14 mouse cellular contexts compared by ENCODE assay signal in the genomic region with DNA sequence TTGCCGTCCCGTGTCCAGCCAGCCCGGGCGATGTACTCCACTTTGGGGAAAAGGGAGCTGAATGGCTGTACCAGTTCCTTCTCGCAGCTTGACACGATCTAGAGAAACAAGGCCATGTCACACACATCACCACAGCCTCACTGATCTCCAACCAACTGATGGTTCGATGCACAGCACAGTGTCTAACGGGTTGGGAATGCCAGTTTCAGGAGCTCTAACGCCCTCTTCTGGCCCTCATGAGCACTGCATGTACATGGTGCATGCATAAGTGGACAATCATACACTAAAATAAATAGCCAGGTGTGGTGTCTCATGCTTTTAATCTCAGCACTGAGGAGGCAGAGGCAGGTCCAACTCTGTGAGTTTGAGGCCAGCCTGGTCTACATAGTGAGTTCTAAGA. TPM values are rescaled to one million over a fixed set of nuclear protein-coding genes. Genes with fewer than 3 reads are reported as not detected.
A peak's percentile ranks its signal among the peaks of the same experiment; 100 is the strongest.
DNase-seq lines count a peak whose midpoint lies in the region; ATAC-seq and TF ChIP-seq lines count a peak whose summit lies in the region.
"Had no signal": no experiment of that assay in that cellular context is flagged by ENCODE, and none has a peak within 500 bp of the region (broad histone marks: within the 10 kb centered on the region; RNA-seq: fewer than 3 reads in every experiment).

No protein-coding gene starts in this region.

- no peaks in the 10 kb centered on the region for H3K9me3 ChIP-seq in liver, embryonic 12.5 days (replicated peaks)
- H3K9me3 ChIP-seq: hindbrain, embryonic 15.5 days had no signal

- WGBS in liver, adult 2 months: 92% methylated on average over 9 of the region's 9 CpGs
- WGBS in liver, embryonic 12.5 days (ENCODE audit: insufficient replicate concordance): 74% methylated on average over 9 of the region's 9 CpGs

- no peaks in the 10 kb centered on the region for H3K27me3 ChIP-seq in liver, adult 2 months (ENCODE audit: control insufficient read depth, insufficient read depth, low read length)
- H3K27me3 ChIP-seq in liver, embryonic 12.5 days (replicated peaks): no peaks in the 10 kb centered on the region
- H3K27me3 ChIP-seq: hindbrain, embryonic 15.5 days had no signal

- H3K9ac ChIP-seq in liver, adult 2 months (ENCODE audit: low read depth, low read length): no peak overlapping the region
- H3K9ac ChIP-seq in liver, embryonic 12.5 days: no peak overlapping the region
- H3K9ac ChIP-seq: hindbrain, embryonic 15.5 days had no signal

- peak; percentile 59 for DNase-seq in CD4-positive, CD25-positive, alpha-beta regulatory T cell, adult 2 months (ENCODE audit: low read depth, low spot score)
- DNase-seq in liver, adult 2 months (ENCODE audit: extremely low read depth, low read depth, low spot score): no peak
- DNase-seq in CD4-positive helper T cell, adult 2 months (ENCODE audit: low read depth, low spot score): peak; percentile 34
- peak; percentile 49 for DNase-seq in induced T-regulatory cell, adult 2 months (ENCODE audit: low read depth)
- DNase-seq in left cerebral cortex, postnatal 4 days: no peak
- DNase-seq: heart, adult 18-20 months; kidney, postnatal 36 days; lung, postnatal 10 days; right cerebral cortex, adult 18-20 months had no signal

- no peak overlapping the region for H3K4me2 ChIP-seq in liver, embryonic 12.5 days
- H3K4me2 ChIP-seq: hindbrain, embryonic 15.5 days had no signal

- H3K36me3 ChIP-seq in liver, adult 2 months (ENCODE audit: control insufficient read depth, insufficient read depth, low read length): peaks cover 14% of the 10 kb centered on the region; the same call in 1 of the 2 replicates
- peaks cover 90% of the 10 kb centered on the region for H3K36me3 ChIP-seq in liver, embryonic 12.5 days

- no peaks in the 10 kb centered on the region; the same call in 1 of the 2 replicates for H3K79me2 ChIP-seq in liver, adult 2 months (ENCODE audit: control insufficient read depth, insufficient read depth, low read length)

- no peak for TF ChIP-seq POLR2A in liver, adult 2 months (IDR thresholded peaks at IDR 0.05; ENCODE audit: extremely low read depth, insufficient read depth, low read length)

- H3K27ac ChIP-seq in liver, adult 2 months (replicated peaks; ENCODE audit: insufficient read depth, low read depth, low read length): no peak overlapping the region
- H3K27ac ChIP-seq in liver, embryonic 12.5 days: no peak overlapping the region
- H3K27ac ChIP-seq: hindbrain, embryonic 15.5 days had no signal

- intact Hi-C loops in left cerebral cortex, postnatal 4 days (cut with DNase I): loop anchor here (5.0 kb wide), 1 partner anchor 52 kb away; no protein-coding TSS in a partner anchor

- no peaks in the 10 kb centered on the region for H3K4me1 ChIP-seq in liver, adult 2 months (ENCODE audit: control insufficient read depth, insufficient read depth, low read length)
- no peaks in the 10 kb centered on the region for H3K4me1 ChIP-seq in liver, embryonic 12.5 days
- H3K4me1 ChIP-seq: hindbrain, embryonic 15.5 days had no signal

- TF ChIP-seq CTCF in liver, adult 2 months (IDR thresholded peaks at IDR 0.05; ENCODE audit: low read depth, low read length): peak; percentile 55

- ATAC-seq in CD4-positive, CD25-positive, alpha-beta regulatory T cell, adult 4 months: no peak
- ATAC-seq in liver, embryonic 12.5 days: no peak
- no peak for ATAC-seq in megakaryocyte-erythroid progenitor cell, adult 5-6 weeks (replicated peaks; ENCODE audit: low FRiP score, low TSS enrichment, poor library complexity, severe bottlenecking)

- H3K4me3 ChIP-seq in liver, adult 2 months (ENCODE audit: insufficient read depth, low read depth, low read length): no peak overlapping the region
- no peak overlapping the region for H3K4me3 ChIP-seq in liver, embryonic 12.5 days
- H3K4me3 ChIP-seq: hindbrain, embryonic 15.5 days; myocyte had no signal

RNA-seq across cellular contexts. Expression of a gene that starts 16.9 kb away (rescaled TPM):
- 10 to 100 TPM; 58.9 to 59.6 TPM for polyA plus RNA-seq in CD4-positive, CD25-positive, alpha-beta regulatory T cell, adult 4 months (2017; shearing (Covaris generic))
- total RNA-seq in liver, adult 2 months (2014; rRNA removed): 89.4 and 91.1 TPM in 2 replicates
- polyA plus RNA-seq in liver, adult 2 months (2012; rRNA removed): 81.1 and 86.0 TPM in 2 replicates
- polyA plus RNA-seq in liver, embryonic 12.5 days (2016; fragmentation: Nextera tagmentation; extraction: Ambion mirVana): 66.2 and 71.0 TPM in 2 replicates
- 28.7 and 59.7 TPM in 2 replicates for total RNA-seq in megakaryocyte-erythroid progenitor cell, adult 5-6 weeks (2014; fragmentation: Nextera tagmentation)
- total RNA-seq in megakaryocyte-erythroid progenitor cell, adult 5-6 weeks (2017): 21.5 and 25.3 TPM in 2 replicates
- 10 to 100 TPM; 45.9 to 47.6 TPM for total RNA-seq in left cerebral cortex, postnatal 4 days (2021)

RNA-seq across cellular contexts. Expression of a gene that starts 18.1 kb away (rescaled TPM):
- polyA plus RNA-seq in CD4-positive, CD25-positive, alpha-beta regulatory T cell, adult 4 months (2017; shearing (Covaris generic)): 10 to 100 TPM; 17.8 to 21.0 TPM
- 10.7 and 20.1 TPM in 2 replicates for total RNA-seq in liver, adult 2 months (2014; rRNA removed)
- polyA plus RNA-seq in liver, adult 2 months (2012; rRNA removed): 55.4 and 60.3 TPM in 2 replicates
- 27.1 and 28.5 TPM in 2 replicates for polyA plus RNA-seq in liver, embryonic 12.5 days (2016; fragmentation: Nextera tagmentation; extraction: Ambion mirVana)
- 25.3 and 33.5 TPM in 2 replicates for total RNA-seq in megakaryocyte-erythroid progenitor cell, adult 5-6 weeks (2014; fragmentation: Nextera tagmentation)
- 8.6 and 11.7 TPM in 2 replicates for total RNA-seq in megakaryocyte-erythroid progenitor cell, adult 5-6 weeks (2017)
- total RNA-seq in left cerebral cortex, postnatal 4 days (2021): 10 to 100 TPM; 48.9 to 50.2 TPM

RNA-seq across cellular contexts. Expression of a gene that starts 38.3 kb away (rescaled TPM):
- polyA plus RNA-seq in CD4-positive, CD25-positive, alpha-beta regulatory T cell, adult 4 months (2017; shearing (Covaris generic)): 10 to 100 TPM; 30.3 to 43.4 TPM
- total RNA-seq in liver, adult 2 months (2014; rRNA removed): 16.2 and 20.9 TPM in 2 replicates
- 21.8 and 25.5 TPM in 2 replicates for polyA plus RNA-seq in liver, adult 2 months (2012; rRNA removed)
- 3.7 TPM in 2 replicates for polyA plus RNA-seq in liver, embryonic 12.5 days (2016; fragmentation: Nextera tagmentation; extraction: Ambion mirVana)
- total RNA-seq in megakaryocyte-erythroid progenitor cell, adult 5-6 weeks (2014; fragmentation: Nextera tagmentation): 0.76 and 1.6 TPM in 2 replicates
- not detected in 2 replicates for total RNA-seq in megakaryocyte-erythroid progenitor cell, adult 5-6 weeks (2017)
- 10 to 100 TPM; 11.1 TPM for total RNA-seq in left cerebral cortex, postnatal 4 days (2021)

RNA-seq across cellular contexts. Expression of a gene that starts 56.0 kb away (rescaled TPM):
- 1 to 10 TPM; 4.4 to 5.5 TPM for polyA plus RNA-seq in CD4-positive, CD25-positive, alpha-beta regulatory T cell, adult 4 months (2017; shearing (Covaris generic))
- total RNA-seq in liver, adult 2 months (2014; rRNA removed): 11.5 and 12.1 TPM in 2 replicates
- 16.6 and 18.9 TPM in 2 replicates for polyA plus RNA-seq in liver, adult 2 months (2012; rRNA removed)
- polyA plus RNA-seq in liver, embryonic 12.5 days (2016; fragmentation: Nextera tagmentation; extraction: Ambion mirVana): 10.2 and 10.7 TPM in 2 replicates
- total RNA-seq in megakaryocyte-erythroid progenitor cell, adult 5-6 weeks (2014; fragmentation: Nextera tagmentation): 15.8 and 19.2 TPM in 2 replicates
- total RNA-seq in megakaryocyte-erythroid progenitor cell, adult 5-6 weeks (2017): 19.2 and 21.7 TPM in 2 replicates
- total RNA-seq in left cerebral cortex, postnatal 4 days (2021): 10 to 100 TPM; 41.4 to 45.7 TPM

Comparison
In these comparisons a context has a peak if more than half of its experiments do, and no peak if none do; other contexts are left out.
1. DNase-seq: peak in CD4-positive, CD25-positive, alpha-beta regulatory T cell, adult 2 months (single experiment), CD4-positive helper T cell, adult 2 months (single experiment) and induced T-regulatory cell, adult 2 months (single experiment); none in liver, adult 2 months (single experiment) and left cerebral cortex, postnatal 4 days (single experiment).